Mouse (Mus musculus) midbrain, embryonic 16.5 days (tissue): ENCODE measurements around the gene Rrbp1. TPM values are rescaled to one million over a fixed set of nuclear protein-coding genes. Genes with fewer than 3 reads are reported as not detected.

Experiments used
- ATAC-seq: fragments of 200-750 bp; cut with Nextera tagmentation; 2 replicates; pipeline ENCODE4 v1.8.0; 2017; ENCODE audit warnings: moderate TSS enrichment
- H3K27ac ChIP-seq: fragments of 300-500 bp; sonication (generic); 2 replicates; pipeline ENCODE4 v1.5.1; 2014; ENCODE audit warnings: mild to moderate bottlenecking, low read length, mixed read lengths
- H3K27me3 ChIP-seq: fragments of 300-500 bp; sonication (generic); 2 replicates; pipeline ENCODE4 v1.6.1; 2014; ENCODE audit warnings: low read depth, low read length, mixed read lengths; ENCODE audit not compliant: control insufficient read depth, insufficient read depth
- H3K36me3 ChIP-seq: fragments of 300-500 bp; sonication (generic); 2 replicates; pipeline ENCODE4 v1.6.1; 2014; ENCODE audit warnings: mild to moderate bottlenecking, low read length, moderate library complexity, mixed read lengths; ENCODE audit not compliant: control insufficient read depth, insufficient read depth
- H3K4me1 ChIP-seq: fragments of 300-500 bp; sonication (generic); 2 replicates; pipeline ENCODE4 v1.6.1; 2014; ENCODE audit warnings: mild to moderate bottlenecking, low read length, mixed read lengths; ENCODE audit not compliant: control insufficient read depth, insufficient read depth
- H3K4me2 ChIP-seq: fragments of 300-500 bp; sonication (generic); 2 replicates; pipeline ENCODE4 v1.6.1; 2014; ENCODE audit warnings: mild to moderate bottlenecking, low read length, mixed read lengths
- H3K4me3 ChIP-seq: fragments of 300-500 bp; sonication (generic); 2 replicates; pipeline ENCODE4 v1.5.1; 2014; ENCODE audit warnings: low read depth, mild to moderate bottlenecking, low read length, moderate library complexity, mixed read lengths
- H3K9ac ChIP-seq: fragments of 300-500 bp; sonication (generic); 2 replicates; pipeline ENCODE4 v1.6.1; 2014; ENCODE audit warnings: low read depth, low read length, mixed read lengths
- H3K9me3 ChIP-seq: fragments of 300-500 bp; sonication (generic); replicated peaks from 2 replicates; pipeline ENCODE4 v1.6.1; 2014; ENCODE audit warnings: mild to moderate bottlenecking, low read length, mixed read lengths; ENCODE audit not compliant: control insufficient read depth, poor library complexity, severe bottlenecking
- WGBS: fragments of 180-500 bp; shearing (Covaris S2); extraction: QIAGEN DNeasy Blood & Tissue Kit; methylation state at CpG from one replicate; pipeline ENCODE4 v1.1.7; 2014; 5-methylcytosine and 5-hydroxymethylcytosine counted together
- polyA plus RNA-seq: library from polyadenylated mRNA; unstranded; fragments of >200 nt; fragmentation: Nextera tagmentation; extraction: Ambion mirVana; gene quantifications from 2 replicates; pipeline ENCODE4 v1.2.1, GENCODE M21; 2015

Gene Rrbp1
- polyA plus RNA-seq, 1 experiment from 2014 or later: 24.1 TPM

GRCm38 (mm10) chr2:143978444-143979147 lies 32.5 kb downstream of the Rrbp1 start:
- no peak overlapping the region for H3K4me3 ChIP-seq
- no peak overlapping the region for H3K4me2 ChIP-seq
- no peaks in the 10 kb centered on the region for H3K9me3 ChIP-seq
- 95% methylated on average over 8 of the region's 8 CpGs for WGBS
- ATAC-seq: no peak
- H3K27me3 ChIP-seq: no peaks in the 10 kb centered on the region
- no peaks in the 10 kb centered on the region for H3K4me1 ChIP-seq
- H3K36me3 ChIP-seq: no peaks in the 10 kb centered on the region
- no peak overlapping the region for H3K27ac ChIP-seq
- H3K9ac ChIP-seq: no peak overlapping the region

GRCm38 (mm10) chr2:143975146-143975649 lies 35.9 kb downstream of the Rrbp1 start:
- Histone ChIP-seq H3K9me3 (no peaks in the 10 kb centered on the region), H3K4me3 (no peak overlapping the region), H3K27ac (no peak overlapping the region), H3K36me3 (no peaks in the 10 kb centered on the region; the same call in 1 of the 2 replicates), H3K4me2 (no peak overlapping the region), H3K27me3 (no peaks in the 10 kb centered on the region), H3K4me1 (no peaks in the 10 kb centered on the region), H3K9ac (no peak overlapping the region)
- no peak for ATAC-seq
- 96% methylated on average over 5 of the region's 5 CpGs for WGBS

GRCm38 (mm10) chr2:143973161-143973560 lies 37.9 kb downstream of the Rrbp1 start:
- no peak for ATAC-seq
- Histone ChIP-seq H3K27me3 (no peaks in the 10 kb centered on the region), H3K36me3 (peaks cover 3% of the 10 kb centered on the region), H3K27ac (no peak overlapping the region), H3K4me1 (no peaks in the 10 kb centered on the region), H3K9ac (no peak overlapping the region), H3K9me3 (no peaks in the 10 kb centered on the region), H3K4me2 (no peak overlapping the region), H3K4me3 (no peak overlapping the region)
- WGBS: 95% methylated on average over 7 of the region's 7 CpGs

GRCm38 (mm10) chr2:143971887-143972286 lies 39.2 kb downstream of the Rrbp1 start:
- H3K36me3 ChIP-seq: peaks cover 12% of the 10 kb centered on the region

GRCm38 (mm10) chr2:143970841-143971240 lies 40.2 kb downstream of the Rrbp1 start:
- Histone ChIP-seq H3K27me3 (no peaks in the 10 kb centered on the region), H3K4me1 (no peaks in the 10 kb centered on the region), H3K27ac (no peak overlapping the region), H3K4me3 (no peak overlapping the region), H3K9me3 (no peaks in the 10 kb centered on the region), H3K4me2 (no peak overlapping the region), H3K36me3 (peaks cover 15% of the 10 kb centered on the region), H3K9ac (no peak overlapping the region)
- 91% methylated on average over 2 of the region's 2 CpGs for WGBS
- ATAC-seq: no peak

More at GRCm38 (mm10) chr2:143971887-143972286, 39.2 kb downstream of the Rrbp1 start:
- Histone ChIP-seq H3K27me3 (no peaks in the 10 kb centered on the region), H3K4me3 (no peak overlapping the region), H3K9ac (no peak overlapping the region), H3K4me1 (no peaks in the 10 kb centered on the region), H3K4me2 (no peak overlapping the region), H3K27ac (no peak overlapping the region), H3K9me3 (no peaks in the 10 kb centered on the region)
- no peak for ATAC-seq
- 79% methylated on average over 2 of the region's 2 CpGs for WGBS

- H3K27me3 ChIP-seq: no peaks in the 10 kb centered on the region
- ATAC-seq: no peak
- H3K4me3 ChIP-seq: no peak overlapping the region
- no peaks in the 10 kb centered on the region for H3K4me1 ChIP-seq
- no peak overlapping the region for H3K9ac ChIP-seq
- no peaks in the 10 kb centered on the region for H3K9me3 ChIP-seq
- H3K36me3 ChIP-seq: peaks cover 21% of the 10 kb centered on the region
- no peak overlapping the region for H3K4me2 ChIP-seq
- WGBS: 94% methylated on average over 7 of the region's 7 CpGs
- H3K27ac ChIP-seq: no peak overlapping the region
These were observed 41.8 kb downstream of the Rrbp1 start for GRCm38 (mm10) chr2:143969260-143969659.

- H3K36me3 ChIP-seq: peaks cover 34% of the 10 kb centered on the region
- no peak for ATAC-seq
These were observed 47.7 kb downstream of the Rrbp1 start for GRCm38 (mm10) chr2:143963318-143963717.

GRCm38 (mm10) chr2:143962192-143962591 lies 48.9 kb downstream of the Rrbp1 start:
- Histone ChIP-seq H3K9ac (no peak overlapping the region), H3K4me2 (no peak overlapping the region), H3K9me3 (0 out of 2 replicates have a peak, but pooled peaks cover 2% of the 10 kb centered on the region), H3K36me3 (peaks cover 25% of the 10 kb centered on the region), H3K27ac (no peak overlapping the region), H3K4me1 (no peaks in the 10 kb centered on the region), H3K27me3 (no peaks in the 10 kb centered on the region), H3K4me3 (no peak overlapping the region)
- no peak for ATAC-seq
- 96% methylated on average over 5 of the region's 5 CpGs for WGBS

More at GRCm38 (mm10) chr2:143963318-143963717, 47.7 kb downstream of the Rrbp1 start:
- Histone ChIP-seq H3K4me2 (no peak overlapping the region), H3K9ac (no peak overlapping the region), H3K9me3 (0 out of 2 replicates have a peak, but pooled peaks cover 2% of the 10 kb centered on the region), H3K4me1 (no peaks in the 10 kb centered on the region), H3K27me3 (no peaks in the 10 kb centered on the region), H3K4me3 (no peak overlapping the region), H3K27ac (no peak overlapping the region)
- WGBS: 100% methylated on average over 1 of the region's 1 CpGs

- Histone ChIP-seq H3K36me3 (peaks cover 32% of the 10 kb centered on the region), H3K4me1 (no peaks in the 10 kb centered on the region), H3K27ac (no peak overlapping the region), H3K9me3 (0 out of 2 replicates have a peak, but pooled peaks cover 2% of the 10 kb centered on the region), H3K4me3 (no peak overlapping the region), H3K4me2 (no peak overlapping the region), H3K9ac (no peak overlapping the region), H3K27me3 (no peaks in the 10 kb centered on the region)
- 92% methylated on average over 4 of the region's 4 CpGs for WGBS
- no peak for ATAC-seq
These were observed 55.3 kb downstream of the Rrbp1 start for GRCm38 (mm10) chr2:143955746-143956145.
